Mouse (Mus musculus): Measurements from ENCODE around the gene Dcpp1.
"Not testable (repeated sequence)": the region's sequence is repeated elsewhere in the genome, so short reads cannot be mapped to it uniquely, and the experiment has no call there.

The Dcpp1 gene

DNA sequence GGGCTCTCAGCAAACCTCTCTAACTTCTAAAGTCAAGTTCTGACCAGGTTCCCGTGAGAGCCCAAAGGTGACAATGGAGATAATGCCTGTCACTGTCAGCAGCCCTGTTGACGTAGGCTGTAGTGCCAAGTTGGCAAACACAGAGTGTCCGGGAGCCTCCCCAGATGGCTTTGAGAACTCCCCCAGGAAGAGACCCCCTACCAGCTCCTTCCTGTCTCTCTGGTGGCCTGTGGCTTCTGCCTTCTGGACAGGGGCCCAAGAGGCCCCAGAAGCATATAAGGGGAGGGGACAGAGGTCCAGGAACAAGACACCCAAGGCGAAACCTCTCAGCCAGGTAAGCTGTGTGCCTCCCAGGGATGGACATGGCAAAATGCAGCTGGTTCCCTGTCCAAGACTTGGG, at the start of gene Dcpp1, which contains the start of gene Dcpp2:
Gene Dcpp1 (plus strand): TSS at position 301 of the 400 bp plus-strand sequence.
Gene Dcpp2 (plus strand): TSS at position 305 of the 400 bp plus-strand sequence.
- DNase-seq (ENCODE audit: low read depth, low spot score): not testable (repeated sequence)

DNA sequence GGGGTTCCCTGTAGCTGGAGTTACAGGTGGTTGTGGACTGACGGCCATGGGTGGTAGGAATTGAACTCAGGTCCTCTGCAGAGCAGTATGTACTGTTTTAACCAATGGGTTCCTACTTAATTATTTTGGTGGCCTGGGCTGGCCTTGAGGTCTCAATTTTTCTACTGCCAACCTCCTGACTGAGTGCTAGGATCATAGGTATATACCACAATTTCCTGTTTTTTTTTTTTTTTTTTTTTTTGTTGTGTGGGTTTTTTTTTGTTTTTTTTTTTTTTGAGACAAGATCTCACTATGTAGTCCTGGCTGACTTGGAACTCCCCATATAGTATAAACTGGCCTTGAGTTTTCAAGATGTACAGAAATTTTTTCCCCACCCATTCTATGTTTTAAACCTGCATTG, 49.5 kb upstream of the Dcpp1 start:
- no peak for DNase-seq (ENCODE audit: low read depth, low spot score)

DNA sequence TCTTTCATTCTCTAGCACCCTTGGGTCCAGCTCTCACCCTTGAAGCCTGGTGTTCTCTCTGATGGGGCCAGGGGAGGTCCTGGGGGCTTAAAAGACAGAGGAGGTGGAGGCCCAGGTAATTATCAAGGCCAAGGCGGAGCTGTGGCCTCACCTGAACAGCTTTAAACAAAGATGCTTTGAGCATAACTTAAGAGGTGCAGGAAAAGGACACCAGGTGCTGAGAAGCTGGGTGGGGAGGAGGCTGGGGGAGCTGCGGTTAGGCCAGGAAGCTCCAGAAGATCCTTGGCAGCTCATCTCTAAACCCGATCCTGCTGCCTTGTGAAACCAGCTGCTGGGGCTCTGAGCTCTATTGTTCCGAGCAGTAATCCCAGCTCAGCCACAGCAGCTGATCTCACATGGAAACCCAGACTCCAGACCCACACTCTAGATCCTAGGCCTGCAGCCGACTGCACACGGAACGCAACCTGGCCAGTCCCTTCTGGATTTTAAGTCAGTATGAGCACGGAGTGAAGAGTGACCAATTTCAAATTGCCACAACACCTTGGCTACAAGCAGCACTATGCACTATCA, 44.6 kb upstream of the Dcpp1 start, which contains the start of gene Prss33:
Gene Prss33 (minus strand): TSS at position 51 of the 570 bp plus-strand sequence.
- no peak for DNase-seq (ENCODE audit: low read depth, low spot score)

DNA sequence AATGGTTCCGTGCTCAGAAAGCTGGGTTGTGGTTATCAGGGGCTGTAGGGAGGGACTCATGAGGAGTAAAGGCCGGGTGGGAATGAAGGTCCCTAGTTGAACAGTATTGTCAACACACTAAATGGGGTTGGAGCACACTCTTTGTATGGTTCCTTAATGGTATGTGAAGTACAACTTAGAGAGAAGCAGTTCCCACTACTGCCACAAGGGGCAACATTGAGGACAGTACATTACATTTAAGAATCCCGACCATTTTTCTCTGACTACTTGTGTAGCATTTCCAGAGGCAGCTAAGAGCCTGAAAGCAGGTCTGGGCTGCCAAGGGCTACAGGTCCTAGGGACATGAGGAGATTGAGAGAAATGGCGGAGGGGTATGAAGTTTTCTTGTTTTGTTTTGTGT, 39.5 kb upstream of the Dcpp1 start:
- peak; percentile 87 for DNase-seq (ENCODE audit: low read depth, low spot score)

DNA sequence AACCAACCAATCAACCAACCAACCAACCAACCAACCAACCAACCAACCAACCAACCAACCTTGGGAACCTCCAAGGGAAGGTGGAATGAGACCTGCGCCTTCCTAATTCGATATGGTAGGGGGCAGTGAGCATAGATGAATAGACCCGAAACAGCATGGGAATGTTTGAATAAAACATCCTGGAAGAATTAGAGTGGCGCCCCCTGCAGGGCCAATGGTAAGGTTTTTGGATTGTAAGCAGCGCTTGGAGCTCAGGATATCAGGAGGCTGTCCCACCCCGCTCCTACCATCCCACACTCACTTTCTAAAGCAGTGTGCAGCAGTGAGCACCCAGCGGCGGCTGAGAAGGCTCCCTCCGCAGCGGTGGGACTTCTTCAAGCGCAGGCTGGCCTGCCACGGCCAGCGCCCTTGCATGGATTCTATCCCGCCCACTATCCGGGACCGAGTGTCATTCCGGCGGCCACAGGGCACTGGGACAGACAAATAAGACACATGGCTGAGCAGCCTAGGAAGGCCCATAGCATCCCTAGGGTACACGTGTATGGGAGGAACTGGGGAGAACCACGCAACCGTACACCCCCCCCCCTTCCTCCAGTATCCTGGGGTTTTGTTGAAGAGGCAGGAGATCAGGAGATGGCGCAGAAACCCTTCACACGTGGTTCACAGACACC, 37.4 kb upstream of the Dcpp1 start:
- DNase-seq (ENCODE audit: low read depth, low spot score): peak; percentile 58

DNA sequence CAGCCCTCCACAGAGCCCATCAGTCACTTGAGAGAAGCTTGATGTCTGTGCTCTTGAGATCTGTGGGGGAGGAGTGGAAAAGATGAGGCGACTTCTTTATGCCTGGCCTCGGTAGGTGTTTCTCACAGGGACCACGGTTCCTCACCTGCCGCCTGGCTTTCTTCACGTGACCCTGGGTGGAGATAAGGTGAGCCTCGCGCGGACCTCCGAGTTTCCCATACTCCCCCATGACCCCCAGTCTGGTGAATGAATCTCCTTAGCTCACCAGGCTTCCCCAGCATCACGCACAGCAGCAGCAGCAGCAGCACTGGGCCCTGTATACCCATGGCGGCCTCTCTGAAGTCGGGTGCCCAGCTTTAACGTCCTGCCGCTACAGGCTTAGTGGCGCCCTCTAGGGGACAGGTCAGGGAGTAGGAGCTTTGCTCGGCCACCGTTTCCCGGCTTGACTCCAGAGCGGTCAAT, 36.8 kb upstream of the Dcpp1 start, which contains the start of the genes Prss32 and Prss41:
Gene Prss32 (plus strand): TSS at position 44 of the 462 bp plus-strand sequence.
Gene Prss41 (minus strand): TSS at position 361 of the 462 bp plus-strand sequence.
- peak; percentile 86 for DNase-seq (ENCODE audit: low read depth, low spot score)

DNA sequence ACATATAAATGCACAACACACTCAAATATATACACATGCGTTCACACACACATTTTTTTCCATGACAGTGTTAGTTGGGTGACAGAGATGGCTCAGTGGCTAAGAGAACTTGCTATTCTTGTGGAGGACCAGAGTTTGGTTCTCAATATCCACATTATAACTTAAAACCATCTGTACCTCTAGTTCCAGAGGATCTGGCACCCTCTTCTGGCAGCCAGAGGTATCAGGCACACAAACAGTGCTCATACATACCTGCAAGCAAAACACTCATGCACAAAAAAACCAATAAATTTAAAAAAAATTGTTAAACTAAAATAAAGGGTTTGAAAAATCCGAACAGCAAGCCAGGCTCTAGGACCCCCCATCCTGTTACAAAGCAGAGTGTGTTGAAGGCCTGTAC, 30.6 kb upstream of the Dcpp1 start:
- DNase-seq (ENCODE audit: low read depth, low spot score): peak; percentile 35

DNA sequence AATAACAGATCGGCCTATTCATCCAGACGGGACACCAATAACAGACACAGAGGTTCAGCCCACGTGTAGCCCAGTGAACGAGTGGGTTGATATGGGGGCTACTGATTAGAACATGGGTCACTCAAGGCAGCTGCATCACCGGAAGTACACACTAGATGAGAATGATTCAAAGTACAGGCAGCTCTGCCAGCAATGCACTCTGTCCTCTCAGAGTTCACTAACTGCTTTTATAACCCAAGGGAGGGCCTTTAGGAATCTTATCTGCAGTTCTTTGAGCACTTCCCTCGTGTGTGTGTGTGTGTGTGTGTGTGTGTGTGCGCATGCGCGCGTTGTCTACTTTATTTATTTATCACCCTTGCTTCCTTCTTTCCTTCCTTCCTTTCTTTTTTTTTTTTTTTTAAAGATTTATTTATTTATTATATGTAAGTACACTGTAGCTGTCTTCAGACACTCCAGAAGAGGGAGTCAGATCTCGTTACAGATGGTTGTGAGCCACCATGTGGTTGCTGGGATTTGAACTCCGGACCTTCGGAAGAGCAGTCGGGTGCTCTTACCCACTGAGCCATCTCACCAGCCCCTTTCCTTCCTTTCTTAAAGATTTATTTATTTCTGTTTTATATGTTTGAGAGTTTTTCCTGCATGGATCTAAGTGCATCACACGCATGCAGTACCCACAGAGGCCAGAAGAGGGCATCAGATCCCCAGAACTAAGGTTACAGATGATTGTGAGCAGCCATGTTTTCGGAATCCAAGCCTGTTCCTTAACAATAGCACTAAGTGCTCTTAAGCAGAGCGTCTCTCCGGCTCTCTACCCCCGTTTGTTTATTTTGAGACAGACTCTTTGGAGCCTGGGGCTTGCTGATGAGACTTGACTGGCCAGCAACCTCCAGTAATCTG, 29.6 kb upstream of the Dcpp1 start:
- peak; percentile 81 for DNase-seq (ENCODE audit: low read depth, low spot score)

DNA sequence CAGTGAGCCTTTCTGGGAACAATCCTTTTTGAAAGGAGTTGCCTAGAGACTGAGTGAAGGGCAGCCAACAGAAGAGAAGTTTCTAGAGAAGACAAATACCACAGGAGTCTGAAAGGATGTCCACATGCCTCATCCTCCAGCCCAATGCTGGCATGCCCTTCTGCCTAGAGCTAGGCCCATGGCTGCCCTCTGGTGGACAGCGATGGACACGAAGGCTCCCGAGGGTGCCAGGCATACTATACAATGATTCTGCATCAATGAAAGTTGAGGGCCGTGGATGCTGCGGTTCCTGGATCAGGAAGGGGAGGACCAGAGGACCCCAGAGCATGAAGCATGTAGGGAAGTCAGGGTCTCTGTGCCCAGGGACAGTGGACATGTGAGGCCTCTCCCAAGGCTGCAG, 27.4 kb upstream of the Dcpp1 start:
- peak; percentile 73 for DNase-seq (ENCODE audit: low read depth, low spot score)

DNA sequence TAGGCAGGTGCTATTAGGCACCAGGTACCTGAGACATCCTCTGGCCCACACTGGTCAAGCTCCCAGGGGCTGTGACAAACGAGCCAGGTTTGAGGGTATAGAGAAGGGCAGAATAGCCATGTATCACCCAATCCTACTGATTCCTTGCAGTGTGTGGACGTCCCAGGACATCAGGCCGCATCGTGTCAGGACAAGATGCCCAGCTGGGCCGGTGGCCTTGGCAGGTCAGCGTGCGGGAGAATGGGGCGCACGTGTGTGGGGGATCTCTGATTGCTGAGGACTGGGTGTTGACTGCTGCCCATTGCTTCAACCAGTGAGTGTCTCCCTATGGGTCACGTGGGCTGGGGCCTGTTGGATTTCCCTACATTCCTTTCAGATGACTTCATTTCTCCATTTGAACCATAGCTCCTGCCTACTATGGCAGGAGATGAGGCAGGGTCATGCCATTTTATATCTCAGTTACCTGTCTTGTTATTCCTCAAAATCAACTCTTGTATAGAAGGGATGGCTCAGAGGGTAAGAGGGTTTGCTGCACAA, 26.4 kb upstream of the Dcpp1 start:
- DNase-seq (ENCODE audit: low read depth, low spot score): no peak

DNA sequence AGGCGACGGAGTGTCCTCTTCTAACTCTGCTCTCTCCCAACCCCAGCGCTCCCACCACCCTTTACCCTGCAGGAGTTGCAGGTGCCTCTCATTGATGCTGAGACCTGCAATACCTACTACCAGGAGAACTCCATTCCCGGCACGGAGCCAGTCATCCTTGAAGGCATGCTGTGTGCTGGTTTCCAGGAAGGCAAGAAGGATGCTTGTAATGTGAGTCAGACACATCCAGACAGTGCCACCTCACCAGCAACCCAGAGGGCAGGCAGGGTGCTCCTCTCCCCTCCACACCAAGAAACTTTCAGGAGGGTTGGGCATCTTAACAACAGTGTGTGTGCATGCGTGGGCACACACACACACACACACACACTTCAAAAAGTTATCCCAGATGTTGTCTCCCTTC, 23.5 kb upstream of the Dcpp1 start:
- no peak for DNase-seq (ENCODE audit: low read depth, low spot score)

DNA sequence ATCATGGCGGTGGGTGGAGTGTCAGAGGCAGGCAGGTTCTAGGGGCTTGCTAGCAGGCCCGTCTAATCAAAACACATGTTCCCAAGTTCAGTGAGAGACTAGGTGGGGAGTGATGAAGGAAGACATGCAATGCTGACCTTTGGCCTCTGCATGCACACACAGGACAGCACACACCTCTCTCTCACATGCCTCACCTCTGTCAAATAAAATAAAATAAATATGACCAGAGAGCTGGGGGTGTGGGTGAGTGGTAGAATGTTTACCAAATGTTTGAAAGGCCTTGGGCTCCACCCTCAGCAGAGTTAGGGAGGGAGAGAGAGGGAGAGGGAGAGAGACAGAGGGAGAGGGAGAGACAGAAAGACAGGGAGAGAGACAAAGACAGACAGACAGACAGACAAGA, 22.8 kb upstream of the Dcpp1 start:
- no peak for DNase-seq (ENCODE audit: low read depth, low spot score)

DNA sequence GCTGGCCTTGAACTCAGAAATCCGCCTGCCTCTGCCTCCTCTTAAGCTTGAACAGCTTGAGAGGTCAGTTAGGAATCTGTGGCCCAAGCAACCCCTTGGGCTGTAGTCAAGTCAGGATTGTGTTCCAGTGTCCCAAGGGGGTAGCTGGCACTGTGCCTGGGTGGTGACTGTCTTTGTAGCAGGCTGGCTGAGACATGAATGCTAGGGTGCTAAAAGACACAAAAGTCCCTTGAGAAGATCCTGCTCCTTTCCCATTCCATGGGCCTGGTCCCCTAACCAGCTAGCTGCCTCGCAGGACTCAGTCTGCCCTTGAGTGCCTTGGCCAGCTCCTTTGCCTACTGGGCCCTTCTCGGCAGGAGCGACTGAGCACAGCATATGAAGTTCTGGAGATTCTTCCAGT, 17.8 kb upstream of the Dcpp1 start:
- DNase-seq (ENCODE audit: low read depth, low spot score): no peak

DNA sequence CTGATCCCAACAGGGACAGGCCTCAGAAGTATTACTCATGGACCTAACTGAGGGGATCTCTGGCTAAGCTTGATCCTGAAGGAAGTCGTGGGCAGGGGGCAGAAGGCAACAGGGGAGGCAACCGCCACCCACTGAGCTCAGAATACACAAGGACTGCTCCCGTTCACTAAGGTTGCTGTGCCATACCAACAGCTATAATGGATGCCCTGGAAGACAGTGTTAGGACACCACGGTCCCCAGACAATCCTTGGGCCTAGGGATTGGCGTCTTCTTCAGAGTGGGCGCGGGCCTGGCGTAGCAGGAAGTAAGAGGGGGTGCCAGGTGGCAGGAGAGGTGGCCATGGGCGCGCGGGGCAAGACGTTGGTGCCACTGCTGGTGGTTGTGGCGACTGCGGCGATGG, 12.9 kb upstream of the Dcpp1 start, which contains the start of gene Prss21:
Gene Prss21 (plus strand): TSS at position 301 of the 400 bp plus-strand sequence.
- DNase-seq (ENCODE audit: low read depth, low spot score): no peak

DNA sequence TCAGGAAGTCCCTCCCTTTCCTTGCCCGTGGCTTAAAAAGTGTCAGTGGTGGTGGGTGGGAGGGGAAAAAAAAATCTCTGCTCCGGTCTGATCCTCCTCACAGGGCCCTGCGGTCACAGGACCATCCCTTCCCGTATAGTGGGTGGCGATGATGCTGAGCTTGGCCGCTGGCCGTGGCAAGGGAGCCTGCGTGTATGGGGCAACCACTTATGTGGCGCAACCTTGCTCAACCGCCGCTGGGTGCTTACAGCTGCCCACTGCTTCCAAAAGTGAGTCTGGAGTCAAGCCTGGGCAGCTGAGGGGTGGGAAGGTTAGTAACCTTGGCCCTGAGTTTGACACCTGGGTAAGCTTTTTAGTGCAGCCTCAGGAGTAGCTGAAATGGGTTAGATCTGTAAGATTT, 12.2 kb upstream of the Dcpp1 start:
- no peak for DNase-seq (ENCODE audit: low read depth, low spot score)

DNA sequence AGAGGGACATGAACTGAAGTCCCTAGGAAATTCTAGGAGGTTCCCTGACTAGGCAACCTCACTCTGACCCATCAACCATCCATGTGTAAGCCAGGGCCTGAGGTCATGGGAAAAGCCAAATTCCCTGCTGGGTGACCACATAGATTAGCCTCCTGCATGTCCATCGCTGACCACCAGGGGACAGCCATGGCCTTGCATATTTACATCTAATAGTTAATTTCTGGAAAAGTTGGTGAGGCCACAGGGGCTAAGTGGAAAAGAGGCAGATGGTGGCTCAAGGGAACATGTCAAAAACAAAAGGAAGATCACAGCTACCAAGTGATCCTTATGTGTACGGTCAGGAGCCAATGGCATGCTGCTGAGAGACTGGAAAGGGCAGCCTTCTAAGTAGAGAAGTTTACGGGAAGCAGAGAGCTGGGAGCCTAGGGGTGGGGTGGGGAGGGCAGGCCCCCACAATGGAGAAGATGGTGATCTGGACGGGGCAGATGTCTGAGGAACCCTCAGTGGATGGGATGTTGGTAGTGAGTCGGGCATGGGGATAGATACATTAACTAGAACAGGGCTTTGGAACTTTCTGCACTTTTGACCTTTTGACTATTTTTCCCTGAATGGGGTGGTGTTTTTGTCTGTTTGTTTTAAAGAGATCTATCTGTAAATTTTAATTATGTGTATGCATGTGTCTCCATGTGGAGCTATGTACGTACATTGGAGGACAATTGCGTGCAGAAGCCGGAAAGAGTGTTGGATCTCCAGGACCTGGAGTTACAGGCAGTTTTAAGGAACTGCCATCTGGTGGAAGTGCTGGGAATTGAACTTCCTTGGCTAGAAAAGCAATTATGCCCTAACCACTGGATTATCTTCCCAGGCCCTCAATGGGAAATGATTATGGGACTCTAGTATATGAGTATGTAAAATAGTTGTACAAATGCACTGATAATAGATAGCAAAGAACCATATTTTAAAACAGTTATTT, 6.5 kb upstream of the Dcpp1 start:
- peak; percentile 39 for DNase-seq (ENCODE audit: low read depth, low spot score)

DNA sequence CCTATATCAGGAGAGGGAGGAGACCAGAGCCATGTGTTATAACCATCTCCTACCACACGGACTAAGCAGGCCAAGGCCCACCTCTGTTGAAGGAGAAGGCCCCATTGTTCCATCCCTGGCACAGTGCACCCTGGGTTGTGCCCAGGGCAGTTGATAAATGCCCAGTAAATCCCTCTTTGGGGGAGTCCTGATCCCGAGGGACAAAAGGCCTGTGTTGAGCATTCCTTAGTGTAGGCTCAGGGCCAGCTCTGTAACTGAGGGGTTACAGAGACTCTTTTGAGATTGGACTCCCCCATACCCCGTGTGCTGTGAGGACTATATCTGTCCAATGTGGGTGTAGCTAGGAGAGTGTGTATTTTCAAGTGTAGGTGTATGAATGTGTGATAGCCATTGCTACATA, 3.9 kb upstream of the Dcpp1 start:
- no peak for DNase-seq (ENCODE audit: low read depth, low spot score)

DNA sequence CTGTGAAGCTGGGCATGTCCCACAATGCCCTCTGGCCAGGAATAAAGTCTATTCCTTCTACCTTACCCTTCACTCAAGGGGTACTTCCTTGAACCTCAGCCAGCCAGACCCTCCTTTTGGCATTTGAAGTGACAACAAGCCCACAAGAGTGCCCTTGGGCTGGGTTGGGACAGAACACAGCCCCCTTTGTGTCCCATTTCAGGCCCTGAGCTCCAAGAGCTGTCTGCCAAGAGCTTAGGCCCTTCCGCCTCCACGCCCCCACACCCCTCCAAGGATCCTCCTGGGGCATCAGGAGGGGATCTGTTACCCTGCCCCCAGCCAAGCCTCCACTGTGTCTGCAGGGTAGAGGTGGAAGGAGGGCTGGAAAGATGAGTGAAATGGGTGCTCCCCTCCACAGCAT, 3.5 kb upstream of the Dcpp1 start:
- no peak for DNase-seq (ENCODE audit: low read depth, low spot score)

DNA sequence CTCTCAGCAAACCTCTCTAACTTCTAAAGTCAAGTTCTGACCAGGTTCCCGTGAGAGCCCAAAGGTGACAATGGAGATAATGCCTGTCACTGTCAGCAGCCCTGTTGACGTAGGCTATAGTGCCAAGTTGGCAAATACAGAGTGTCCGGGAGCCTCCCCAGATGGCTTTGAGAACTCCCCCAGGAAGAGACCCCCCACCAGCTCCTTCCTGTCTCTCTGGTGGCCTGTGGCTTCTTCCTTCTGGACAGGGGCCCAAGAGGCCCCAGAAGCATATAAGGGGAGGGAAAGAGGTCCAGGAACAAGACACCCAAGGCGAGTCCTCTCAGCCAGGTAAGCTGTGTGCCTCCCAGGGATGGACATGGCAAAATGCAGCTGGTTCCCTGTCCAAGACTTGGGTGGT, 36.5 kb downstream of the Dcpp1 start, which contains the start of gene Dcpp3:
Gene Dcpp3 (plus strand): TSS at position 301 of the 400 bp plus-strand sequence.
- DNase-seq (ENCODE audit: low read depth, low spot score): not testable (repeated sequence)

DNA sequence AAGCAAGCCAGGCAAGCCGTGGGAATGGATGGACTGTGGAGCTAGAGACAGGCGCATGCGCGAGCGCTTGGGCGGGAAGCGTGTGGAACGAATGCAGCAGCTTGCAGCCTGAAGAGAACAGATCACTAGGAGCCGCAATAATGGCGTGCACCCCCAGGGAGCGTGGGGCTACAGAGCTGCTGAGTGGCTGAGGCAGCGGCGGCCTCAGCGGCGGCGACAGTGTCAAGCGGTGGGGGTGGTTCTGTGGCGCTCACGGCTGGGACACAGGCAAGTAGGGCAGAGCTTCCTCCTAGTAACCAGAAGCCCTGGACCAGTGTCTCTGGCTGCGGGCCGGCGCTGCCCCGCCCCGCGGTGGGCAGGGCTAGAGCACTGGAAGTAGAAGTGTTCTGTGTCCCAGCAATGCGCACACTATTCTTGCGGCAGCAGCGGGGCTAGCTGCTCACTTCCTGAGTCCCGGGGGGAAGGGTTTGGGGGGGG, 43.9 kb downstream of the Dcpp1 start:
- peak; percentile 86 for DNase-seq (ENCODE audit: low read depth, low spot score)
